Mouse (Mus musculus) cerebellum, postnatal 4 days (tissue): Measurements from ENCODE around the gene Prok2.

Source experiments
- DNase-seq, 2 experiments: peaks; one replicate each; pipeline ENCODE4 v3.0.0; 2022; ENCODE audit warnings: low spot score in 2 of 2, mixed read lengths in 1 of 2

Prok2 gene

DNA sequence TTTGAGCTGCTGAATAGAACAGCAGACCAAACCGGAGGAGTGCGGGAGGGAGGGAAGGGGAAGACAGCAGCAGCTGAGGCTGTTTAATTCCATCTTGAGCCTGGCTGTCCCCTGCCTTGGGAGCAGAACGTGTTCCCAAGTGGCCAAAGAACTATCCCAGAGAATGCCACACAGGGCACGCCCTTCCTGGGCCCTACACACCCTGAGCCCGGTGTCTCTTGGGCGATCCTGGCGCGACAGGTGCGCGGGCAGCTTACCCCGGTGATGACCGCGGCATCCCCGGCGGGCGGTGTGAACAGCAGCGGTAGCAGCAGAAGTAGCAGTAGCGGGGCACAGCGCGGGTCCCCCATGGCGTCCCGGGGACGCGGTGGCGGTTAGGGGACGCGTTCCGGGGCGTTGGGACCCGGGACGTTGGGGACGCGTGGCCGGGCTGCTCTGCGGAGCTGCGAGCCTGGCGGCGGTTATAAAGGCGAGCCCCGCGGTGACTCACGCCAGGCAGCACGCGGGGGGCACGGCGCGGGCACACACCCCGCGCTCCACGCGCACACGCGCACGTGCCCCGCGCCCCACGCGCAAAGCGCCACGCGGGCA, at the start of gene Prok2:
Gene Prok2 (minus strand): TSS at position 422 of the 591 bp plus-strand sequence.
- peak in 1 of 2 experiments; percentile 10 for DNase-seq

DNA sequence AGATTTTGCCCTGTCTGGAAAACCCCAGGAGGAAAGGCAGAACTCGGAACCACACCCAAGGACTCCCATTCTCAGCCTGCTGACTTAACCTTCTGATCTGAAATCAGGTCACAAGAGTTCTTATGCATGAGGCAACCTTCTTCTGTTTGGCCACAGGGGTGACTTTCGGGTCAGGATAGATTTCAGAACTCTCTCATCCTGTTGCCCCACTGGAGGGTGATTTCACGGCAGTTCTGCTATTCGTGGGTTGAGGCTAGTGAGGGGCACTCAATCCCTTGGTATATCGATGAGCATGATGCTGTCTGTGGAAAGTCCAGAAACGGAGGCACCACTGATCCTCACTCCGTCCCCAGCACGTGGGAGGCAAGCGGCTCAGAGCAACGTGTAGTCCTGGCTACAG, 48.5 kb upstream of the Prok2 start:
- DNase-seq: no peak

GRCm38 (mm10) chr6:99768495-99768894, 42.3 kb upstream of the Prok2 start:
- DNase-seq: no peak

DNA sequence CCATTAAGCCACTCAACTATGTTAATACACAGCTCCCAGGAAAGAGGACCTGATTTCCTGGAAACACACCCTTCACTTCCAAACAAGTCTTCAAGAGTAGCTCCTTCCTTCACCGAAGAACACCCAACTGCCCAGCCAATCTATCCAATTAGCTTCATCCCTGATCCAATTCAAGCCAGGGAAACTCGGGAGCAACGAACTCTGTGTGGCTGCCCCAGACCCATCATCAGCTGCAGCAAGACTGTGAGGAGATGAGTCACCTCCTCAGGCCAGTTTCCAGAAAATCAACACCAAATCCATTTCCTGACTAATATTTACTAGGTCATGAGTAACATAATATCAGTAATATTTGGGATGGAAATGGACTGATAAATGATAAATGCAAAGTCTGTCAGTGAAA, 38.7 kb upstream of the Prok2 start:
- DNase-seq: no peak

DNA sequence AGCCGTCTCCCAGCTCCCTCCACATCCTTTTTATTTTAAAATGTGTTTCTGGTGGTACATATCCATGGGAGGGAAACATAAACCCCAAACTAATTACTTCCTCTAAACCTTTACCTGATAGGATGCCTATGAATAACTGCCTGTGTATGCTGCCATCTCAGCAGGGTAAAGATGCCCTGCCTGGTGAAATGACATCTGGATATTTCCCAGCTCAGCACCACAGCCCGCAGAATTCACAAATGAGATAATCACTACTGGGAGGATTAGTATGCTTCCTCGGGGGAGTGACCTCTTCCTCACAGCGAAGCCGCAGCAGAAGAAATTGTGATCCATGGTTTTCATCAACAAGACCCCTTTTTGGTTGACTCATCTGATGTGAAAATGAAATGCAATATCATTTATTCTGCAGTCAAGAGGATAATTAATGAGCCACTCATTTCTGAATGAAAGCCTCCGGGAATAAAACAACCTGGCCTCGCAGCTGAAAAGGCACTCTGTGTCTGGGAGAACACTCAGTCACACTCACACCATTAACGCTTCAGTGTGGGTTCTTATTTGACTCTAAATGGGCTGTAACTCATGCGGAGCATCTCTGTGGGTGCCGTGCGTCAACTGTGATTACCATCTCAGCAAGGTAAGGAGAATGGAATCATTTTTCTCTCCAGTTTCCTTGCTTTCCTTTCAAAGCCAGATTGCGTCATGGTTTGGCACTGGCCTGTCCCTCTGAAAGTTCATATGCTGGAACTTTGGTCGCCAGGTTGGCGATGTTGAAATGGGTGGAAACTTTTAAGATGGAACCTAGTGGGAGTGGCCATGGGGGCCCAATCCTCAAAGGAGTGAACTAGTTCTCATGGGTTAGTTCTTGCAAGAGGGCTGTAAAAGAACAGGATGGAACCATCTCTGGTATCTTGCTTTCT, 36.1 kb upstream of the Prok2 start:
- no peak for DNase-seq

DNA sequence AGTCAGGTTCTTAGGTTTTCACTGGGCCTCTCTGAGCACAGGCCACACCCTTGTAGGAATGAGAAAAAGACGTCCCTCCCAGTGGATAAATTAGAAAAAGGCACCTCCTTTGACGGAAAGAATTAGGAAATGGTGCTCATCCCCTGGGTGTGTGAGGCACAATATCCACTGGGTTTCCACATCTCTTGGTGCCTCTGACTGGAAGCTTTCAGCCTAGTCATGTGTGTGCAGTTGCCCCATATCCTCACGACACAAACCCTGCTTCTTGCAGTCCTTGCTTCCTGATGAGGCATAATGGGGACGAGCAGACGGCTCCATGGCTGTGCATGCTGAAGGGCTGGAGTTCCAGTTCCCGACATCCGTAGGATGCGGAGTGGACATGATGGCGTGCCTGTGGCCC, 29.9 kb upstream of the Prok2 start:
- DNase-seq: no peak

- DNase-seq: no peak
Observed at GRCm38 (mm10) chr6:99751308-99751707, 25.1 kb upstream of the Prok2 start.

GRCm38 (mm10) chr6:99746275-99746674, 20.1 kb upstream of the Prok2 start:
- DNase-seq: no peak

DNA sequence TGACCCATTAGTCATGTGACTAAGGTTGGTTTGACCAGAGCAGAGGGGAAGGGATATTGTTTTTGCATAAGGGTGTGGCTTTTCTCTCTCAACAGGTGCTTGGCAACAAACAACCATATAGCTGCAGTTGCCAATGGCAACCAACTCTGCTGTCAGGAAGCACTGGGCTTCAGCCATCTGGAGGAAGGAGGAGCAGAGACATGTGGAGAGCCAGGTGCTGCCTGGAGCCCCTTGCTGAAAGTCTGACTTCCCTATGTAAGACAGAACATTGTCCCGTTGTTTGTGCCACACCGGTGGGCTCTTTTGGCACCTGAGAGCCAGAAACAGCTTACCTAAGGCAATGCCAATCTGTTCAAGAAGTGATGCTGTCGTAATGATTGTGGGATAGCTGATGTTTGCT, 16.7 kb upstream of the Prok2 start:
- peak in 1 of 2 experiments; percentile 8 for DNase-seq

GRCm38 (mm10) chr6:99734666-99735065, 8.5 kb upstream of the Prok2 start:
- DNase-seq: no peak

GRCm38 (mm10) chr6:99732673-99733072, 6.5 kb upstream of the Prok2 start:
- no peak for DNase-seq

DNA sequence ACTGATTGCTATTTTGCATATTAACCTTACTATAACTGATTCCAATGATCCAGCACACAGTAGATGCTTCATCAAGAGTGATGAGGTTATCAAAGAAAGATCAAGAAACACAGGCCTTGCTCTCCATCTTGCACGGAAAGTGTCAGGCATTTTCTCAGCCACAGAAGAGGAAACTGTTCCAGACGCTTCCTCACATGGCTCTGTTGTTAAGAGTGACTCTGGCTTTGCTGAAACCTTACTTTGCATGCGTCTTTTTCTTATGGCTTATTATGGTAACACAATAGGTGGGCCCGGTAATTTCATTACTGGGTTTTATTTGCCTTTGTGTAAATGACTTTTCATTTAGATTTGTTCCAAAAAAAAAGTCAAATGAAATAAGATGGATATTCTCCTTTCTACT, 5.7 kb upstream of the Prok2 start:
- DNase-seq: no peak

GRCm38 (mm10) chr6:99729853-99730252, 3.7 kb upstream of the Prok2 start:
- DNase-seq: no peak

DNA sequence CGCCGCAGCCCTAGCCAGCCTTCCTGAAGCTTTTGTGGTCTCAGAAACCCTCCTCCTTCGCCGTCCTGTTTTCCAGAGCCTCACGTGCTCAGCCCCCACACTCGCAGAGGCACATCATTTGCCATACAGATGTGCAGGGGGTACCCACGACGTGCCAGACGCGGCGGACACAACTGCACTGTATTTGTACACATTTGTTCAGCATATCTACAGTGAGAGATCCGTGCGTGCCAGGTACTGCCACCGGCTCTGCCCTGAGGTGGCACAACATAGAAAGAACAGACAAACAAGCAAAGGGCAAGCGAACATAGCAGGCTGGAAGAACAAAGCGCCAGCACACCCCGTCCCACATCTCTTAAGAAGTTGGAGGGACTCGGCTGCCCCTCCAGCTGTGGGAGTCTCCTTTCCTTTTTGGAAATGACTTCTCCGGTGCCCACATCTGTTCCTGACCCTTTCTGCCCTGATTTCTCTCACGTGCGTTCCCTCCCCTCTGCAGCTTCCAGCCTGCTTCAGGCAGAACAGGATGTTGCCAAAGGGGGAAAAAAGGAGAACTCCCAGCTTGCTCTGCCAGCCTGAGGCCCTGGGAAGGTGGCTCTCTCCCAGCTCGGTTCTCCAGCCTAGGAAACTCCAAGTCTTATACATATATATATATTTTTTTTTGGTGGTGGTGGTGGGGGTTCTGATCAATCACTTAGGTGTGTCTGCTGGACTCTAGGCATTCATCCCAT, 548 bp upstream of the Prok2 start:
- no peak for DNase-seq

GRCm38 (mm10) chr6:99722390-99722789, 3.8 kb downstream of the Prok2 start:
- no peak for DNase-seq

- no peak for DNase-seq
Observed at GRCm38 (mm10) chr6:99721032-99721431, 5.2 kb downstream of the Prok2 start.

DNA sequence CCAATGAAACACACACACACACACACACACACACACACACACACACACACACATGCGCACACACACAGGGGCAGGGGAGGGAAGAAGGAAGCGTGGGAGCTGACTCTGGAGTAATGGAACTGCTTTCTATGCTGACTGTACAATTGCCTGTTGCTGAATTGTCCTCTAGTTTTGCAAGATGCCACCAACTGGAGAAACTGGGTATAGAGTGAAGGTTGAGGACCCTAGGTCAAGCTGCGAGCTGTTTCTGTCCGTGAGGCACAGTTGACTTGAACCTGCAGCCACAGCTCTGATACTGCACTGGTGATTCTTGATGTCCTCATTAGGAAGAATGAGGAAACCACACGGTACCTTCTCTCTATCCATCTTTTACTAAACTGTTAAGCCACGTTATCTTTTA, 10.3 kb downstream of the Prok2 start:
- DNase-seq: no peak

- DNase-seq: no peak
Observed at GRCm38 (mm10) chr6:99715191-99715590, 11.0 kb downstream of the Prok2 start.

DNA sequence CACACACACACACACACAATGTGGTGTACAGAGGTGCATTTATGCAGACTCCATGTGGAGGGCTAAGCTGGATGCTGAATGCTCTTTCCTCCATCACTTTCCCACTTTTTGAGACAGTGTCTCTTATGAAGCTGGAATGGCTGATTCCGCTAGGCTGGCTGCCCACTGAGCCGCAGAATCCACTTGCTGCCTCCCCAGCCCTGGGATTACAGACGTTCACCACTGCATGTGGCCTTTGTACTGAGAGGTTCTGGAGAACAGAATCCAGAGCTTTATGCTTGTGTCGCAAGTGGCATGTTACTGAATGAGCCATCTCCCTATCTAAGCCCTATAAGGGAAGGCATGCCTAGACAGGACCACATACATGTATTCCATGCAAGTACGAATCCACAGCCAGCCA, 12.9 kb downstream of the Prok2 start:
- DNase-seq: no peak

GRCm38 (mm10) chr6:99711576-99712101, 14.6 kb downstream of the Prok2 start:
- no peak for DNase-seq

DNA sequence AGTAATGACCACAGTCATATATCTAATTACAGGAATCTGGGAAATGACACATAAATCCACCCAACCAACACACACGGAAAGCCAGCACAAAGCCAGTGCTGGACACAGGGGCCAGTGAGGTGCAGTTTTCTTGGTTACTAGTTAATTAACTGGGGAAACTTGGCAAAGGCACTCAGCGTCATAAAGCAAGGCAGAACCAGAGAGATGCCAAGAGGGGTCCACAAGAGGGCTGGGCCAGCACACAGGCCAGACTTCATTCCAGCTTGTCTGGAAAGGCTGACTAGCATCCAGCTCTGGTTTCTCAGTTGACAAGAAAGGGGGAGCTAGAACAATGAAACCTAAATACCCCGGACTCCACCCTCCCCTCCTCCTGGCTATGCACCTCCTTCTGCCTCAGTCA, 25.7 kb downstream of the Prok2 start:
- no peak for DNase-seq
